Mouse (Mus musculus) T-cell, adult 2 months (primary cell): ENCODE results near the gene Slc52a3.

Experiments
- DNase-seq: peaks from one replicate; pipeline ENCODE4 v3.0.0; 2022; ENCODE audit warnings: low spot score

The Slc52a3 gene

DNA sequence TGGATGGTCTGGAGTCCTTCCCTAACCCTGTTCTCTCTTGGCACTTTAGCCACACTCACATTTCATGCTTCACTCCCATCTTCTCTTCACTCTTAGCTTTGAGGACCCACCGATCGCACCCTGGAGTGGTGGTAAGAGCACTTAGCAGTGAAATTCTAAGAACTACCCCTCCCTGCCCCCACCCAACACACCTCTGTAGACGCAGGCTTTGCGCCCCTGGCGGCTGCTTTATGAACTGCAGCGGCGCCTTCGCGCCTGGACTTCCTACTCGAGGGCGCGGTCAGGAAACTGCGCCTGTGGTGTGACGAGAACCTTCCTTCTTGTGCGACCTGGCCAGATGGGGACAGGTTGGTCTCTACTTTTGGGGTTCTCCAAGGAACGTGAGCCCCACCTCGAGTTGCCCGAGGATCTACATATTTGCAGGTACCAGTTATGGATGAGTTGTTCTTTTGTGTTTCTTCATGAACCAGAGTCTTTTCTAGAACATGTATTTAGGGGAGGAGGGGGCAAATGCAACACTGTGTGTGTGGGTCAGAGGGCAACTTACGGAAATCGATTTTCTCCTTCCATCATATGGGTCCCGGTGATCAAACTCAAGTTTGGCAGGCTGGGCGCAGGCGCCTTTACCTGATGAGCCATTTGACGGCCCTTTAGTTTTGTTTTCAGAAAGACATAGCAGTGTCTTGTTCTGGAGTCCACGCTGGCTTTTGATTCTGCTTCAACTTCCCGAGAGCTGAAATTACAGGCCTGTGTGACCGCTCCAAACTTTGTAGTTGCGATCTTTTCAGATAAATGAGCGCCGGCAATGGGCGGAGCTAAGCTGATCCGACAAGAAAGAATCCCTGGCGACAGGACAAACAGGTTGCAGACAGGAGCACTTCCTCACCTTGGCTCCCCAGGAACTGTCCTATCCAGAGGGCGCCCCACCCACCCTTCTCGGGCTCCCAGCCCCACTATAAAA lies at the start of gene Slc52a3:
TSS of gene Slc52a3 (plus strand) at position 283 of the 961 bp plus-strand sequence.
- DNase-seq: peak; percentile 85

DNA sequence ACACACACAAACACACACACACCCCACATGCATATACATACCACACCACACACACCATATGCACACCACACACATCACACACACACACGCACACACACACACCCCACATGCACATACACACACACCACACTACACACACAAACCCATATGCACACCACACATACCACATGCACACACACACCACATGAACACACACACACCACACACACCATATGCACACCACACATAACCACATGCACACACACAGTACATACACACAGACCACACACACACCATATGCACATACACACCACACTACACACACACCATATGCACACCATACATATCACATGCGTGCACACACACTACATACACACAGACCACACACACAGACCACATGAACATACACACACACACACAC lies 48.7 kb upstream of the Slc52a3 start:
- no peak for DNase-seq

DNA sequence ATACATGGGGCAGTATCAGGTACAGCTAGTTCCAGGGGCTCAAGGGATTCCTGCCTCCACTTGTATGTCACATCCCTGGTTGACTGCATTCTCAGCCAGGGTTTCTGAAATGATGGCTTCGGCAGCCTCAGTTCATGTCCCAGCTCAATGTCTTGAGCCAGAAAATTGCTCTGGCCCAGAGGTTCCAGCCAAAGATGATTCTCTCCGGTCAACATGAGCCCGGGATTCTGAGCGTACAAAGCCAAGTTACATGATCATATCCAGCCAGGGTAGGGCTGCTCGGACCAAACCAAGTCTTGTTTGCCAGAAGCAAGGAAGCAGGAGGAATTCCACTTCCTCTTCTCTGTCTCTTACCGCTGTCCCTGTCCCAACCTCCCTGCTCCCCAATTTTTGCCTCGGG lies 48.0 kb upstream of the Slc52a3 start:
- no peak for DNase-seq

DNA sequence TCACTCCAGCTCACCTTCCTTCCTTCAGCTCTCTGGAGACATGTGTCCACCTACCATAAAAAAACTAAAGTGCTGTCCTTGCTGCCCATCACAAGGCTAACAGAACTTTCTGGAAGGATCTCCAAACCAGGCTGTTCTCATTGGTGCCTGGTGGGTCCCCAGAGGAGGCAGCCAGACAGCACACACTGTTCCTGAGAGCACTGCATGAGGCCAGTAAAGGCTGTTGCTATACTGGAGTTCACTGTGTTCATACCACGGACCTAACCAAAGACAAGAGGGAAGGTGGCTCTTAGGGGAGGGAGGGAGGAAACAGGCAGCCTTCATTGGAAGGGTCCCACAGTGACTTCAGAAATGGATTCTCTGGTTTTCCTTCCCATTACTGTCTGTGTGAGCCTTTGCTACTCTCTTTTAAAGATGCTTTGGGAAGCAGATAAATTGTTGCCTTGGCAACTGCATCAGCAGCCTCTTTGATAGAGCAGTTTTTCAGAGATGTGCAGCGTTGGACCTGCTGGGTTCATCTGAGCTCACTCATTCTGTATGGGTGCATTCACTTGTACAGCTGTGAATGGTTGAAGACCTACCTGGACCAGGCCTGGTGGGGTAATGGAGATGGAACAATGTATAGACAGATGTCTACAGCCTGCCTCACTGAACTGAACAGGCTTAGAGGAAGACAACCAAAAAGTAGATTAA lies 47.1 kb upstream of the Slc52a3 start:
- DNase-seq: no peak

DNA sequence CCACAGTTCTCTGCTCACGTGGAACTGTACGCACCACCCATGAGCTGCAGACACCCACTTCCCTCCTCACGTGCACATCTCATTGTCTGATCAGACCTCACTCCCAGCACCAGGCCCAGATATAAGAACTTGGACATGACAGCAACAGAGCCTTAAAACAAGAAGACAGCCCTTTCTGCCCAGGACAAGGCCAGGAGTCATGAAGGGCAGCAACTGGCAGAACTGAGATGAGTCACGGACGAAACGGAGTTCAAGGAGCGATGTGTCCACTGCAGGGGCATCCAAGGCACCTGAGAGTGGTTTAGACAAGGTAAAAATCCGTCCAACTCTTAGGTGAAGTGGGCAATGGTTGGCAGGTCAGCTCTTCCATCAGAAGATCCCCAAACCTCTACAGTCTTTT lies 42.6 kb upstream of the Slc52a3 start:
- no peak for DNase-seq

DNA sequence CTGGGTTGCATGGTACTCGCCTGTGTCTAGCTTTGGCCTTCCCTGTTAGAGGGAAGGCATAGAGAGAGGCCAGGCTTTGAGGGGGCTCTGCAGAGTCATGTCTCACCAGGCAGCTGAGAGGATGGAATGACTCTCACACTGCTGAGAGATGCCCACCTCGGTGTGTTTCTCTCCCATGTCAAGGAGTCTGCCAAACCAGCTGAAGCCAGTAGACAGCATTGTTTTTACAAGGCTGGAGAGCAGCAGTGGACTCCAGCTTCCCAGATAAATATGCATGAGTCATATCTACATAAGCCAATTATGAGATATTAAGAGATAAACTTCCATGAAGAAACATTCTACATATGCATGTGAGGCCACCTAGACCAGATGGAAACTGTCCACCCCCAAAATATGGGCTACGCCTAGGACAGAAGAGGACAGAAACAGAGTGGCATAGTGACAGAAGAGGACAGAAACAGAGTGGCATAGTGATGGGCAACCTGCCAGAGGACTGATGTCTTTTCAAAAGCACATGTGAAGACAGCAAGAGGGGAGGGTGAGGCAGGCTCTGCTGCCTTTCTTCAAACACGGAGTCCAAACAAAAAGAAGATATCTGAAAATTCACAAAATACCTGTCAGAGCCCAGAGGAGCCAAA lies 39.7 kb upstream of the Slc52a3 start:
- no peak for DNase-seq

DNA sequence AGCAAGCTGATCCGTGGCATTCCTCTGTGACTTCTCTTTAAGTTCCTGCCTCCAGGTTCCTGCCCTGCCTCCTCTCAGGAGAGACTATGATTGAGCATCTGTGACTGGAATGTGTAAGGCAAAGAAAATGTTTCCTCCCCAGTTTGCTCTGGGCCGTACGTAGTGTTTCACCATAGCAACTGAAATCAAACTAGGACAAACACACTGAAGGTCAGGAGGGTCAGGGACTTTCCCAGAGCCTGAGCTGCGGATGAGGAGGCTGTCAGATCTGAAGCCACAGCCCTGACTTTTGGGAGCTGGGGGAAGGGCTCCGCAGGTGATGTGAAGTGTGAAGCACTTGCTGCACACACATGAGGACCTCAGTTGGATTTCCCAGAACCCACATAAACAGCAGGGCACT lies 37.0 kb upstream of the Slc52a3 start:
- DNase-seq: peak; percentile 42

DNA sequence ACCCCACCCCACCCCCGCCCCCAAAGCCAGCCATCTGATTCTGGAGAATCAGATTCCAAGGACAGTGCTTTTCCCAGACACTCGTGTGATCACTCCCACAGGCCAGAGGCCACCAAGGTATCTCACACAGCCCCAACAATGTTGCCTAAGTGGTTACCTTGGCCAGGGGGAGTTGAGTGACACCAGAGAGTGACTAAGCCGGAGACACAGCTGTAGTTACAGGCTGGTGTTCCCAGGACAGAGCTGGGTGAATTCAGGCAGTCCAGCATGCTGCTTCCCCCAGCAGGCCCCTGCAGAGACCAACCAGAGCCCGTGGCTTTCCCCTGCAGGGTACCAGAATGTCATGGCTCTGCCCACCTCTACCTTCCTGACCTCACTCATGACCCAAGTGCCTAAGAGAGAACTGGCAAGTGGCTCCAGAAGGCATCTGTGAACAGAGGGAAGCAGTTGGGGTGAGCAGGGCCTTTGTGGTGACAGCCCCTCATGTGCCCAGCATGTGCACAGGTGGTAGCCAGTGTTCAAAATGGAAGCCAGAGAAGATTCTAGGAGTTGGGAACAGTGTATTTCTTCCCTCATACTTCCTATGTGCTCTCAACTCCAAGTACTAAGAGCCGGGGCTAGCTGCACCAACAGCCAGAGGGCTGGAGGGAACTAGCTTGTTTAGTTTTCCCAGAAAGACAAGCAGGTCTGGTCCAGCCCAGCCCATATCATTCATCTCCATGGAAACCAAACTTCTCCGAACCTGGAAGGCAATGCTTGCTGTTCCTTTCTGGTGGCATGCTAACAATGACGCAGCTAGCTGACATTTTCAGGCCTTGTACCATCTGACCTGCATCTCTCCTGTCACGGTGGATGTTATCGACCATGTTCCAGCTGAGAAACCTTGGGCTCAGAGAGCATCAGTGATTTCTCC lies 34.8 kb upstream of the Slc52a3 start:
- no peak for DNase-seq

DNA sequence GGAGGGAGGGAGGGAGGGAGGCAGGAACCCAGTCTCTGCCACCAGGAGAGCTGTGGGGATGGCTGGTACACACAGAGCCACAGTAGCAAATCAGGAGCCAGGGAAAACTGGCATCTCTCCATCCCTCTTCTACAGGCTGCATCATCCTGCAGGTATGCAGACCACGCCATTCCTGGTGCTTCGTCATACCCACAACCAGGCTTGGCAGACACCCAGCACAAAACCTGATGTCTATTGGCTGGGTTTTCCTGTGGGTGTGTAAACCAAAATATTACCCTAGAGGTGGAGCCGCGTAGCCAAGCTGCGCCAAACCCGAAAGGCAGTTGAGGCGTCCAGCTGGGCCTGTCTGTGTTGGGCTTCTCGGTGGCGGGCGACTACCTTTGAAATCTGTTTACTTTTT lies 33.8 kb upstream of the Slc52a3 start:
- DNase-seq: no peak

DNA sequence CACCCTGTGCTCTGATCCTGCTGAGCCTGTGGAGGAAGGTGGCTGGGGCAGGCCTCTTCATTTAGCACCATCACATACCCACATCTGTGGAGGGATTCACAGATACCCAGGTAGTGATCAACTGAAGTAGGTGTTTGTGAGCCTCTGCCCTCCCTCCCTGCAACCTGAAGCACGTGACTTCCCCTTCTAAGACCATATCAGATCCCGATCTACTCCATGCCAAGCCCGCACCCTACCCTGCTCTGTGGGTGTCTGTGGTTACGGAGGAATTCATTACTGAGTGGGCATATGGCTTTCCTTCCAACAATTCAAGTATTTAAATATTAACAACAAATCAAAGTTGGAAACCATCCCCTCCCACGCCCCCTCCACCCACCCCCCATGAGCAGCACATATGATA lies 33.0 kb upstream of the Slc52a3 start:
- DNase-seq: no peak

DNA sequence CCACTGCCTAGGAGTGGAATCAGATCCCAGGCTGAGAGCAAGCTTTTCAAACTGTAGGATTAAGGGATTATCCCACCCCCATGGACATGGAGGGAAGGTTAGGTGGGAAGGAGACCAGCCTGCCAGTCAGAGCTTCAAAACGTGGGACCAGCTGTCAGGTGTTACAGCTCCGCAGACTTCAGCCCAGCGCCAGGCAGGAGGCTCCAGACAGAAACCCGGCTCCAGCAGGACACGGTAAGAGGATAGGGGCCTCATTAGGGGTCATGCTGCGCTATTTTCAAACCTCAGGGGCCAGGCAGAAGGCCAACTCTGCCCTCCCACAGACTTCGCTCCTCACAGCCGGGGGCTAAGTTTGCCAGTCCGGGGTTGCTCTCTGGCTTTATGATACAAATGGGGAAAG lies 32.3 kb upstream of the Slc52a3 start:
- no peak for DNase-seq

DNA sequence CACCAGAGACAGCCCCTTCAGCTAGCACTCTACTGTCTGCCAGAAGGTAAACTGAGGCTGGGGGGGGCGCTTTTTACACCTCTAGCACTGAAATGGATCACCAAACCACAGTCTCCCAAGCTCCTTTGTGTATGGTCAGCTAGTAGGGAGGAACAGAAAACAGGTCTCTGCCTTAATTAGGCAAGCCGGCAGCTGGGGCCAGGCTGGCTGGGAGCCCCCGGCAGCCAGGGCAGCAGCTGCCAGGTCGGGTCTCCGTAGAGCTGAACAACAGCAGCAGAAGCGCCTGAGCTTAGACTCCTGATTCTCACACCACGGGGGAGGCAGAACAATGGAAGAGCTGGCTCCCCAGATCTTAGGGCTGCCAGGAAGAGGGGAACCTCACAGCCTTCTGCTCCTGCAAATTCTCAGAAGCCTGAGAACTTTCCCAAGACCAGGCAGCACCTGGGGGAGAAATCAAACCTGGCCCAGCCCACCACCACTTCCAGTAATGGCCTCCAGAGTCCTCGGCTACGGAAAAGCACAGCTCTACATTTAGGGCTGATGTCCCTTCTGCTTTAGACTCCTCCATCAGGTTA lies 29.0 kb upstream of the Slc52a3 start:
- DNase-seq: no peak

DNA sequence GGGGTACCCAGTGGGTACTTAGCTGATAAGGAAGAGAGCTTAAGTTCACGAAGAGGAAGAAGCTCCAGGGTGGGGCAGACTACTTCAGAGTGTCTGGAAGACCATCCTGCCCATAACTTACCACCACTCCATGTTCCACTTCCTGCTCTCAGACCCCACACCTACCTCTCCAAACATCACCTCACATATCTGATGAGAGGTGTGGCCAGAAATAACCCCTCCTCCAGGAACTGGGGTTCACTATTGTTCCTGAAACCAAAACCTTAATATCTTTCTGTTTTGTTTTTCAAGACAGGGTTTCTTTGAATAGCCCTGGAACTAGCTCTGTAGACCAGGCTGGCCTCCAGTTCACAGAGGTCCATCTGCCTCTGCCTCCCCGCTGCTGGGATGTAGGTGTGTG lies 28.5 kb upstream of the Slc52a3 start:
- DNase-seq: no peak

DNA sequence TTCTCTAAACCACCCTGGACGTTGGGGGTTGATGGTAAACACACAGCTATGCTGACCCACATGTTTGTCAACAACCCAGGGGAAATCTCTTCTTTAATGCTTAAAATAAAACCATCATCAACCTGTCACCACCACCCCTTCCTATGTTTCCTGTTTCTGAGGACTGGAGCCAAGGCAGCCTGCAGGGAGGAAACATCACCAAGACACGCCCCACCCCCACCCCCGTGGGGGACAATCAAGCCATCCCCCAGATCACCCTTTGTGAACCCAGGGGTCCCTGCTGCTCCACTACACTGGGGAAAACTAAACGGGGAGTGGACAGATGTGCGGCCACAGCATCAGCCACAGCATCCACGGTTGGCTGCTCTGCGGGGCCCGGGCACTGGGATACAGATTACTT lies 27.9 kb upstream of the Slc52a3 start:
- no peak for DNase-seq

DNA sequence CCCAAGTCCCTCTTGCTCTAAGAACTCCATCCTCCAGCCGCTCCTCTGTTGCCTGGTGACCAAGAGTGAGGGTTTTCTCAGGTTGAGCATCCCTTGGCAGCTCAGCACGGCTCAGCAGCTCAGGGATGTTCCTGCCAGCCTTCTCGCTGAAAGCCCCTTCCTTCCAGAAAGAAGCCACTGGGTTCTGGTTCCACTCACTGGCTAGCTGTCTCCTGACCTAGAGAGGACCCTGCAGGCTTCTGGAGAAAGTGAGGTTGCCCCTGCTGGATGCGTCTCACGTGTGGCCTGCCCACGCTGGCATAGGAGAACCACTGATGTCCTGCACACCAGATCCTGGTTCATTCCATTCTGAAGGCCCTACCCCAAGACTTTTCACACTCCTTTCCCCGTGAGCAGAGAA lies 27.3 kb upstream of the Slc52a3 start:
- DNase-seq: no peak

DNA sequence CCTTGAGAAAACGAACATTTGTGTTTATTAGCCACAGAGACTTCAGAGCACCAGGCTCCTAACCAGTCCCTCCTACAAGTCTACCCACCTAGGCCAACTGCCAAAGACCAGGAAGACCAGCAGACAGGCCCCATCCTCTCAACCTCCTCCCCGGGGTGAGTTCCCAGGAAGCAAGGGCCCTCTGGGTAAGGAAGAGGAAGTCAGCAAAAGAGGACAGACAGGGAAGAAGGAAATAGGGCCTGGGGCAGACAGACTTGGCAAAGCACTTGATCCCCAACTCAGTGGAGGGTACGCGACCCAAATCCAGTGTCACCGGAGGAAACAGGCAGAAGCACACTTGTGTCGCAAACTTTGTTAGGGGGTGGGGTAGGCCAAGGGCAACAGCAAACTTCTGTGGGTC lies 26.9 kb upstream of the Slc52a3 start:
- DNase-seq: no peak

DNA sequence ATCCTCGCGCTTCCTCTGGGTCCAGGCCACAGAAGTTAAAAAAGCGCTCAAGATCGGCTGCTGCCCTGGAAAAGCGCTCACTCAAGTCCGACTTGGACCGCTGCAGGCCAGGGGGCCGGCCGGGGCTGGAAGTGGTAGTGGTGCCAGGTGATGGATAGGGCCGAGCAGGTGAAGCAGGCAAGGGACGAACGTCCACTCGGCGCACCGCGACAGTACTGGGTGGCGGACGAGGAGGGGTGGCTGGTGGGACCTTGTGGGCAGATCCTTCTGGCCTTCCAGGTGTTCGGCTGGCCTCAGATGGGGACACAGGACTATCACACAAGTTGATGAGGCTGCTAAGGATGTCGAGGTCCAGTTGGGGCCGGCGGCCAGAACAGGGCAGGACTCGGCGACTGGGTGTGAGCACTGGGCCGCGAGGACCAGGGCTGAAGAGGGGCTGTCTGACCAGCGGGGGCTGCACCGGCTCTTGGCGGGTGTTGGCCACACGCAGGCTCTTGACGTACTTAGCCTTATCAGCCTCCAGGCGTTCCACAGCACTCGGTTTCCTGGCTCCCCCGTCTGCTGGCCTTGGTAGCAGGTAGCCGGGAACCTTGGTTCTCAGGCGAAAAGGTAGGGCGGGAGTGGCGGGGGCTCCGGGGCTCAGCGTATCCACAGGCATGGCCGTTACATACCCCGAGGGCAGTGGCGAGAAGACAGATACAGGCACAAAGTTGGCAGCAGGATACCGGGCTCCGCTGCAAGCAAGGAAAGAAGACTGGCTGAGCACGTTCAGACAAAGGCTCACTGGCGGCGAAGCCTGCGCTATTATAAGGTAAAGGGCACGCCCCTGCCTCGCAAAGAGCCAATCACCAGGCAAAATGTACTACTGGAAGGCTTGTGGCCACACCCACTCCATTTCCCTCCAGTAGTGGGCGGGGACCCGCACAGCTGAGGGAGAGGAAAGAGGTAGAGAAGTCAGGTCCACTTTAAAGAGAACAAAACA lies 25.8 kb upstream of the Slc52a3 start:
- peak; percentile 78 for DNase-seq

DNA sequence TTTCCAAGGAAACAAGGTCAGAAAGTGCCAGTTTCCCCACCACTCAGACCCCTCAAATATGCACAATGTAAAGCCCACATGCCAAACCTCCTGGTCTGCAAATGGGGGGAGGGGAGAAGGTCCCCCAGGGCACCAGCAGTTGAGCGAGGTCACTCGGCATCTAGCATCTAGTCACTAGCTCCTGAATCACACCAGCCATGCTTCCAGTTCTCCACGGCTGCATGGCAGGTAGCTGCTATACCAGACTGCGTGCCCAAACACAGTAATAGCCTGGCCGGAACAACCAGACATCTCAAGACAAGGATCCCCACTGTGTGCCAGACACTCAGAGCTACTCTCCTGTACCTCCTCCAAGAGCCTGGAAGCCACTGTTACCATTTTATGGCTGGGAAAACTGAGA lies 24.6 kb upstream of the Slc52a3 start:
- DNase-seq: no peak

DNA sequence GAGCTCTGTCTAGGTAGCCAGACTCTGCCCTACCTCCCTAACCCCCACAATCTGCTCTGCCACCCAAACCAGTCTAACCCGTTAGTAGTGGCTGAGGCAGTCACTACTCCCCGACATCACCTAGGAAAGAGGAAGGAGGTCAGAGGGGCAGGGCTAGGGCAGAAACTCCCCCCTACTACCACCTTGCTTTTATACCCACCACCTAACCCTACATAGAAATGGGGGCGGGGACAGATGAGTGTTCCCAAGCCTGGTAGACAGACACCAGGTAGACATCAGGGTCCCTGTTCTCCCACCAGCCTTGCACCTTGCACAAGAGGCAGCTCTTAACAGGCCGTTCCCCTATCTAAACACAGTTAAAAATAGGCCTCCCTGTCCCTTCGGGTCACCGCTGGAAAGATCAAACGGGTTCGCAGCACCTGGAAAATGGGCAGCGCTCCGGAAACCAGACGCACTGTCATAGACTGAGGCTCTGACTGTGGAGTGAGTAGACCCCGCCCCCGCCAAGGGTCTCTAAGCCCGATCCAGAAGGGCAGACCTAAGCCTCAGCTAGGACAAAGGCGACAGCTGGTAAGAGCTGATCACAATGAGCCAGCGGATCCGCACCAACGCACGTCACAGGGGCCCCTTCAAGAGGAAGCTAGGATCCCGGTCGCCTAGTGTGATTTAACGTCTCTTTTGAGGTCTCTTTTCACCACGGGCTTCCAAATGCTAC lies 23.3 kb upstream of the Slc52a3 start:
- peak; percentile 62 for DNase-seq
